Mouse (Mus musculus): ENCODE measurements around the gene Akr1b3.

DNA sequence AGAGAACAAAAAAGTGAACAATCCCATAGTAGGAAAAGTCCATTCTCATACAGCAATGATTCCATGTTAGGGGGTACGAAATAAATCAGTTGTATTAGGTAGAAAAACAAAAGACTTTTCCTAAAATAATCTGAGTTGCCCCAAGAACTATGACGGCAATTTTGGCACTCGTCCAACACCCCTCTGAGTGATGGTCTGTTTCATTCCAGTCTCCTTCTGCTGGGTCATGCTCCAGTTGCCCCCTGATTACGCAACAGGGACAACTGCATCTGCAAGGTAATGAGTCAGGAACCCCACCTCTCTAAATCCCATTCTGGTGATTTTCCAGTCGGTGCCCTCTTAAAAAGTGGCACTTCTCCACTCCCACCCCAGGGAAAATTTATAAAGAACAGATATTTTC lies 894 bp upstream of the Akr1b3 start:
- TF ChIP-seq CTCF (IDR thresholded peaks at IDR 0.05 in 2 of 3, conservative IDR thresholded peaks at IDR 0.05 in 1 of 3; ENCODE audit: control insufficient read depth in 1 of 3, insufficient read depth in 1 of 3, low read depth in 2 of 3, low read length in 3 of 3, poor library complexity in 1 of 3, severe bottlenecking in 1 of 3) (no peak), POLR2A (IDR thresholded peaks at IDR 0.05; ENCODE audit: control insufficient read depth in 1 of 2, insufficient read depth in 1 of 2, low read depth in 1 of 2, low read length in 2 of 2, poor library complexity in 1 of 2) (no peak), ZKSCAN1 (IDR thresholded peaks at IDR 0.05; ENCODE audit: low read depth, low read length) (no peak), POLR2AphosphoS5 (IDR thresholded peaks at IDR 0.05; ENCODE audit: borderline replicate concordance, low read depth, low read length) (no peak), TAL1 (IDR thresholded peaks at IDR 0.05; ENCODE audit: low read length) (no peak), GATA1 (IDR thresholded peaks at IDR 0.05; ENCODE audit: low read depth, low read length) (no peak)

Data from MEL (cell line).